Mouse (Mus musculus) CH12.LX (cell line): ENCODE measurements at regions not wholly inside any gene's neighbourhood (a gene's known extent, or its start where the extent isn't known, plus 50 kb on each side); places are given as distances from the start of the nearest gene placed in this dataset.

Experiments
- DNase-seq: peaks from one replicate; pipeline ENCODE4 v3.0.0-alpha.2; 2013; ENCODE audit errors: extremely low read depth
- H3K27ac ChIP-seq: 2 replicates; pipeline ENCODE4 v1.5.1; 2012; ENCODE audit warnings: low read depth, mild to moderate bottlenecking, control low read depth, moderate library complexity; ENCODE audit not compliant: insufficient read depth
- H3K27me3 ChIP-seq: replicated peaks from 2 replicates; pipeline ENCODE3; 2012; ENCODE audit warnings: inconsistent platforms
- H3K36me3 ChIP-seq, 2 experiments: replicated peaks in 1 of 2; 2 replicates each; pipeline versions ENCODE3 to v1.6.1; 2012; ENCODE audit warnings: inconsistent platforms in 1 of 2, low read length in 1 of 2, mild to moderate bottlenecking in 1 of 2, mixed read lengths in 1 of 2, moderate library complexity in 1 of 2; ENCODE audit not compliant: control insufficient read depth in 1 of 2, insufficient read depth in 1 of 2
- H3K4me1 ChIP-seq, 2 experiments: 2 replicates each; pipeline ENCODE4 v1.6.1; 2012; ENCODE audit warnings: inconsistent platforms in 1 of 2, moderate library complexity in 1 of 2; ENCODE audit not compliant: insufficient read depth in 2 of 2, control insufficient read depth in 1 of 2
- H3K4me2 ChIP-seq: 2 replicates; pipeline ENCODE4 v1.6.1; 2012; ENCODE audit warnings: low read depth, mild to moderate bottlenecking, control low read depth; ENCODE audit not compliant: poor library complexity, insufficient read depth, severe bottlenecking
- H3K4me3 ChIP-seq, 3 experiments: fragments of 150-350 bp in 1 of 3; sonication (generic) in 1 of 3; replicated peaks in 1 of 3; 2 replicates each; pipeline versions ENCODE3 to v1.5.1; 2011 to 2012; ENCODE audit warnings: low read depth in 2 of 3, low read length in 2 of 3, mild to moderate bottlenecking in 2 of 3, moderate library complexity in 2 of 3, control low read depth in 1 of 3, improper control_type of control experiment in 1 of 3, inconsistent platforms in 1 of 3, mixed read lengths in 1 of 3; ENCODE audit not compliant: poor library complexity in 1 of 3
- H3K79me2 ChIP-seq: replicated peaks from 2 replicates; pipeline ENCODE4 v1.6.1; 2012; ENCODE audit warnings: mild to moderate bottlenecking, moderate library complexity; ENCODE audit not compliant: control insufficient read depth, poor library complexity, insufficient read depth, severe bottlenecking; ENCODE audit errors: extremely low read depth
- H3K9ac ChIP-seq: 2 replicates; pipeline ENCODE4 v1.6.1; 2012; ENCODE audit warnings: low read depth, mild to moderate bottlenecking, control low read depth, moderate library complexity; ENCODE audit not compliant: insufficient read depth
- H3K9me3 ChIP-seq: replicated peaks from 2 replicates; pipeline ENCODE3; 2012; ENCODE audit warnings: low read length, inconsistent platforms, mixed read lengths
- CHD1 ChIP-seq: IDR thresholded peaks from 2 replicates; pipeline ENCODE4 v1.6.1; 2012; ENCODE audit warnings: low read depth, low read length, improper control_type of control experiment, inconsistent platforms
- CTCF ChIP-seq, 2 experiments: IDR thresholded peaks in 1 of 2; conservative IDR thresholded peaks in 1 of 2; 2 replicates each; pipeline ENCODE4 v1.5.1; 2011 to 2012; ENCODE audit warnings: low read depth in 2 of 2, low read length in 2 of 2, improper control_type of control experiment in 1 of 2, inconsistent platforms in 1 of 2, mild to moderate bottlenecking in 1 of 2, moderate library complexity in 1 of 2
- ELF1 ChIP-seq: IDR thresholded peaks from 2 replicates; pipeline ENCODE4 v1.6.1; 2014; ENCODE audit warnings: low read depth, mild to moderate bottlenecking, inconsistent platforms, low read length, improper control_type of control experiment
- EP300 ChIP-seq: IDR thresholded peaks from 2 replicates; pipeline ENCODE4 v1.6.1; 2011; ENCODE audit warnings: low read length, improper control_type of control experiment
- ETS1 ChIP-seq: conservative IDR thresholded peaks from 2 replicates; pipeline ENCODE4 v1.6.1; 2012; ENCODE audit warnings: low read depth, mild to moderate bottlenecking, inconsistent platforms, low read length, improper control_type of control experiment, moderate library complexity
- JUN ChIP-seq: IDR thresholded peaks from 2 replicates; pipeline ENCODE4 v1.6.1; 2011; ENCODE audit warnings: low read depth, mild to moderate bottlenecking, low read length, improper control_type of control experiment, moderate library complexity; ENCODE audit not compliant: insufficient read depth
- JUND ChIP-seq: conservative IDR thresholded peaks from 2 replicates; pipeline ENCODE4 v1.6.1; 2011; ENCODE audit warnings: low read depth, low read length, improper control_type of control experiment
- KAT2A ChIP-seq: IDR thresholded peaks from 2 replicates; pipeline ENCODE4 v1.6.1; 2012; ENCODE audit warnings: low read length, improper control_type of control experiment, inconsistent platforms; ENCODE audit not compliant: insufficient replicate concordance
- MAZ ChIP-seq: IDR thresholded peaks from 2 replicates; pipeline ENCODE4 v1.6.1; 2012; ENCODE audit warnings: low read depth, mild to moderate bottlenecking, inconsistent platforms, low read length, improper control_type of control experiment, moderate library complexity
- MEF2A ChIP-seq: IDR thresholded peaks from 2 replicates; pipeline ENCODE4 v1.6.1; 2014; ENCODE audit warnings: low read depth, mild to moderate bottlenecking, inconsistent platforms, low read length, improper control_type of control experiment, borderline replicate concordance
- NELFE ChIP-seq: IDR thresholded peaks from 2 replicates; pipeline ENCODE4 v1.6.1; 2011; ENCODE audit warnings: low read depth, low read length, improper control_type of control experiment
- NRF1 ChIP-seq: IDR thresholded peaks from 2 replicates; pipeline ENCODE4 v1.6.1; 2014; ENCODE audit warnings: low read depth, mild to moderate bottlenecking, inconsistent platforms, low read length, improper control_type of control experiment, moderate library complexity
- PAX5 ChIP-seq: IDR thresholded peaks from 2 replicates; pipeline ENCODE4 v1.6.1; 2012; ENCODE audit warnings: low read length, inconsistent platforms, mixed read lengths
- POLR2AphosphoS2 ChIP-seq: IDR thresholded peaks from 2 replicates; pipeline ENCODE4 v1.6.1; 2011; ENCODE audit warnings: low read depth, low read length, improper control_type of control experiment
- RAD21 ChIP-seq: IDR thresholded peaks from 2 replicates; pipeline ENCODE4 v1.6.1; 2011; ENCODE audit warnings: low read depth, mild to moderate bottlenecking, low read length, improper control_type of control experiment, moderate library complexity
- RCOR1 ChIP-seq: conservative IDR thresholded peaks from 2 replicates; pipeline ENCODE4 v1.6.1; 2012; ENCODE audit warnings: low read depth, mild to moderate bottlenecking, inconsistent platforms, low read length, improper control_type of control experiment
- SMC3 ChIP-seq: IDR thresholded peaks from 2 replicates; pipeline ENCODE4 v1.6.1; 2011; ENCODE audit warnings: low read depth, low read length, improper control_type of control experiment
- USF2 ChIP-seq: conservative IDR thresholded peaks from 2 replicates; pipeline ENCODE4 v1.6.1; 2011; ENCODE audit warnings: low read depth, low read length, improper control_type of control experiment
- ZKSCAN1 ChIP-seq: IDR thresholded peaks from 2 replicates; pipeline ENCODE4 v1.6.1; 2012; ENCODE audit warnings: low read depth, inconsistent platforms, low read length, improper control_type of control experiment, borderline replicate concordance
- ZNF384 ChIP-seq: IDR thresholded peaks from 2 replicates; pipeline ENCODE4 v1.6.1; 2012; ENCODE audit warnings: low read depth, low read length, improper control_type of control experiment, inconsistent platforms
- dilution Hi-C: fragments of 300-500 bp; cut with MboI; formaldehyde crosslinking; loops from 2 replicates; pipeline ENCODE4 v1.14.3; 2020; ENCODE audit warnings: low sequenced_read_pairs; ENCODE audit not compliant: extremely low pct_unique_long_range_greater_than_20kb, extremely low pct_ligation_motif_present
- in situ Hi-C: fragments of 300-500 bp; cut with MboI; formaldehyde crosslinking; loops from 3 replicates; pipeline ENCODE4 v1.14.3; 2019; ENCODE audit warnings: low sequenced_read_pairs, low pct_ligation_motif_present, low pct_unique_long_range_greater_than_20kb, mixed read lengths

DNA sequence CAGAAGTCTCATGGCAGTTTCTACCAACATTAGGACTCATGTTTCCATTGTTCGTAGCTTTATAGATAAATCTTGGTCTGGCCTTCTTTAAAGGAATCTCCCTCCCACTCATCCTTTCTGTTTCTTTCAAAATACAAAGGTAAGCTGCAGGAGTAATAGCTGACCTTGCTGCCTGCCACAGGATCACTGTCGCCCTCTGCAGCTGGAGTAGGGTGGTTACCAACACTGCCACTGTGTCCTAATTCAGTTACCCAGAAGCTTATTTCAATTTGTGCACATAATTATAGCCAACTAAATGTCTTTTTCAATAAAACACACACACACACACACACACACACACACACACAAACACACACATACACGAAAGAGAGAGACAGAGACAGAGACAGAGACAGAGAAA lies 175.3 kb downstream of the Mylk4 start:
- in situ Hi-C loops = loop anchor here (10.0 kb wide), 2 partner anchors 56 to 104 kb away; no protein-coding TSS in a partner anchor
- H3K27me3 ChIP-seq = no peaks in the 10 kb centered on the region
- no peak overlapping the region for H3K9ac ChIP-seq
- TF ChIP-seq SMC3 = peak; percentile 48
- TF ChIP-seq CTCF (conservative IDR thresholded peaks at IDR 0.05 in 1 of 2, IDR thresholded peaks at IDR 0.05 in 1 of 2; ENCODE audit: low read depth in 2 of 2, low read length in 2 of 2) = peak in 1 of 2 experiments; percentile 58; a peak in 2 of 4 replicates
- no peak for TF ChIP-seq NELFE
- no peak for TF ChIP-seq JUN
- peak; percentile 46 for TF ChIP-seq RAD21
- H3K4me1 ChIP-seq = peaks cover 3 to 35% of the 10 kb centered on the region in 2 experiments; a peak in 3 of 4 replicates
- peak; percentile 27 for DNase-seq
- no peak overlapping the region for H3K4me2 ChIP-seq
- H3K27ac ChIP-seq = no peak overlapping the region
- dilution Hi-C loops = no loop called here
- H3K4me3 ChIP-seq = no peak overlapping the region
- H3K36me3 ChIP-seq = no peaks in the 10 kb centered on the region
- H3K79me2 ChIP-seq = no peaks in the 10 kb centered on the region
- H3K9me3 ChIP-seq = no peaks in the 10 kb centered on the region

GRCm38 (mm10) chr13:32603925-32604590 lies 179.7 kb downstream of the Mylk4 start:
- peak; percentile 33 for DNase-seq
- no peak overlapping the region for H3K4me2 ChIP-seq
- H3K36me3 ChIP-seq = no peaks in the 10 kb centered on the region
- no peaks in the 10 kb centered on the region for H3K79me2 ChIP-seq
- no peak overlapping the region for H3K9ac ChIP-seq
- in situ Hi-C loops = loop anchor here (10.0 kb wide), 2 partner anchors 61 to 99 kb away; no protein-coding TSS in a partner anchor
- no peaks in the 10 kb centered on the region for H3K9me3 ChIP-seq
- dilution Hi-C loops = no loop called here
- TF ChIP-seq ZKSCAN1 = no peak
- TF ChIP-seq CTCF (conservative IDR thresholded peaks at IDR 0.05 in 1 of 2, IDR thresholded peaks at IDR 0.05 in 1 of 2; ENCODE audit: low read depth in 2 of 2, low read length in 2 of 2) = peak in 1 of 2 experiments; percentile 50; a peak in 2 of 4 replicates
- peak; percentile 28 for TF ChIP-seq SMC3
- TF ChIP-seq KAT2A = no peak
- TF ChIP-seq ELF1 = peak; percentile 10; the same call in 1 of the 2 replicates
- TF ChIP-seq RAD21 = peak; percentile 60
- TF ChIP-seq, all 38 proteins: peak for 4
- Histone ChIP-seq H3K27me3 (no peaks in the 10 kb centered on the region), H3K4me3 (no peak overlapping the region), H3K27ac (no peak overlapping the region), H3K4me1 (peaks cover 0 to 5% of the 10 kb centered on the region in 2 experiments; a peak in 2 of 4 replicates)

DNA sequence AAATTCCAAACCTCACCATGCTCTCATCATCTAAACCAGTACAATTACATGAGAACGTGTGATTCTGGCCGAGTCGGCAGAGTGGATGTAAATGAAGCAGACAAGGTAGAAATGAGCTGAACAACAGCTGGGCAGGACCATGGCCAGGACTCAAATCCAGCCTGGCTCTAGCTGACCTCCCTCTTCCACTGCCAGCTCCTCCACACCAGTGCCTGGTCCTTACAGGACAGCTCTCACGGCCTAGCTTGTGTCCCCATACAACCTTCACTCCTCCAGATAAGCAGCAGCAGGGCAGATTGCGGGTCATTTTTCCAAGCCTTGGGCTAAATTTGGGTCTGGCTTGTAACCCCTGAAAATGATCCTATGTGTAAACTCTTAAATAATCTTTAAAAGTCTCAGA lies 182.4 kb downstream of the Mylk4 start:
- Histone ChIP-seq H3K4me3 (no peak overlapping the region), H3K27me3 (no peaks in the 10 kb centered on the region), H3K4me1 (peaks cover 0 to 5% of the 10 kb centered on the region in 2 experiments; a peak in 2 of 4 replicates), H3K9me3 (no peaks in the 10 kb centered on the region), H3K4me2 (no peak overlapping the region), H3K27ac (no peak overlapping the region), H3K9ac (no peak overlapping the region), H3K79me2 (no peaks in the 10 kb centered on the region), H3K36me3 (no peaks in the 10 kb centered on the region)
- in situ Hi-C loops = loop anchor here (10.0 kb wide), 2 partner anchors 63 to 97 kb away; no protein-coding TSS in a partner anchor
- no peak for DNase-seq
- dilution Hi-C loops = no loop called here
- TF ChIP-seq ZNF384 (no peak), NRF1 (no peak), ELF1 (no peak), CTCF (conservative IDR thresholded peaks at IDR 0.05 in 1 of 2, IDR thresholded peaks at IDR 0.05 in 1 of 2; ENCODE audit: low read depth in 2 of 2, low read length in 2 of 2) (no peak), JUND (no peak), EP300 (no peak), USF2 (no peak), ETS1 (no peak), PAX5 (no peak), ZKSCAN1 (no peak), SMC3 (no peak), RCOR1 (no peak), MEF2A (no peak), JUN (no peak), MAZ (no peak), CHD1 (no peak), POLR2AphosphoS2 (no peak)
